In the genomic region with DNA sequence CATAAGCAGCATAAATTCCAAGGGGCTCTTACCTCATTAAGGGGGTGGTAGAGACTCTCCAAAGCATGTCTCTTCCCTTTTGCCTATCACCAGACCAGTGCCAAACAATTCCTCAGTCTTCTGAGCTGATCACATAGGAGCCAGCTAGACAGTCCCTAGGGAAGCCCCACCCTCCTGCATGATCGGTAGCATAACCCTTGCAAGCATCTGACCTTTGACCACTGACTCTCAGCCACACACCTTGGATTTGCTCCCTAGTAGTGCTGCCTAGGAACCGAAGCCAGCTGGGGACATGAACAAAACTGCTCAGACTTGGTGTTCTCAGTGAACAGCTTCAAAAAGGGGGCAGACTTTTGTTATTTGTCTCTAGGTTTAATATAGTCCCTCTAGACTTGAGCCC, we compare ENCODE assay signal across 26 mouse cellular contexts. TPM values are rescaled to one million over a fixed set of nuclear protein-coding genes. Genes with fewer than 3 reads are reported as not detected.
DNase-seq lines count a peak whose midpoint lies in the region; ATAC-seq and TF ChIP-seq lines count a peak whose summit lies in the region.
"Had no signal": no experiment of that assay in that cellular context is flagged by ENCODE, and none has a peak within 500 bp of the region (broad histone marks: within the 10 kb centered on the region; RNA-seq: fewer than 3 reads in every experiment).

No protein-coding gene starts in this region.

- ATAC-seq in kidney, embryonic 16.5 days (ENCODE audit: low FRiP score, low TSS enrichment): no peak
- peak; percentile 94 for ATAC-seq in intestine, embryonic 16.5 days
- ATAC-seq in midbrain, embryonic 11.5 days (ENCODE audit: low FRiP score): no peak
- ATAC-seq: CD4-positive, CD25-positive, alpha-beta regulatory T cell, adult 4 months; lung, postnatal 0 days; midbrain, embryonic 13.5 days had no signal

- no peaks in the 10 kb centered on the region for H3K9me3 ChIP-seq in kidney, embryonic 16.5 days (ENCODE audit: low read length)
- H3K9me3 ChIP-seq in intestine, embryonic 16.5 days (ENCODE audit: control insufficient read depth, low read length): no peaks in the 10 kb centered on the region
- H3K9me3 ChIP-seq in midbrain, embryonic 11.5 days (ENCODE audit: control insufficient read depth, low read length): no peaks in the 10 kb centered on the region
- H3K9me3 ChIP-seq: forebrain, embryonic 12.5 days; heart, embryonic 12.5 days; megakaryocyte, embryonic 14.5 days; midbrain, embryonic 13.5 days had no signal

- no peak overlapping the region for H3K27ac ChIP-seq in kidney, adult 2 months (ENCODE audit: insufficient read depth, low read depth, low read length)
- H3K27ac ChIP-seq in kidney, embryonic 16.5 days (ENCODE audit: low read length): no peak overlapping the region
- no peak overlapping the region for H3K27ac ChIP-seq in intestine, embryonic 16.5 days (ENCODE audit: low read length)
- no peak overlapping the region for H3K27ac ChIP-seq in midbrain, embryonic 11.5 days (ENCODE audit: low read depth, low read length)
- H3K27ac ChIP-seq: forebrain, embryonic 12.5 days; heart, adult 2 months; hindbrain, embryonic 14.5 days; midbrain, embryonic 13.5 days had no signal

- H3K4me1 ChIP-seq in kidney, adult 2 months (ENCODE audit: control insufficient read depth, insufficient read depth, low read length): peaks cover 15% of the 10 kb centered on the region
- 0 out of 2 replicates have a peak, but pooled peaks cover under 1% of the 10 kb centered on the region for H3K4me1 ChIP-seq in kidney, embryonic 16.5 days (ENCODE audit: insufficient read depth, low read length)
- H3K4me1 ChIP-seq in intestine, embryonic 16.5 days (ENCODE audit: control insufficient read depth, insufficient read depth, low read length): peaks cover 3% of the 10 kb centered on the region; the same call in 1 of the 2 replicates
- no peaks in the 10 kb centered on the region for H3K4me1 ChIP-seq in midbrain, embryonic 11.5 days (ENCODE audit: control insufficient read depth, insufficient read depth, low read length)
- H3K4me1 ChIP-seq: forebrain, embryonic 12.5 days; midbrain, embryonic 13.5 days had no signal

- WGBS in kidney, adult 2 months: 38% methylated on average over 2 of the region's 2 CpGs
- WGBS in kidney, embryonic 16.5 days: 58% methylated on average over 2 of the region's 2 CpGs
- WGBS in intestine, embryonic 16.5 days: 34% methylated on average over 2 of the region's 2 CpGs
- WGBS in midbrain, embryonic 11.5 days: 84% methylated on average over 2 of the region's 2 CpGs

- DNase-seq in kidney, adult 2 months: peak; percentile 88
- peak; percentile 30 for DNase-seq in kidney, postnatal 10 days
- peak; percentile 74 for DNase-seq in yolk sac, embryonic 10.5 days (ENCODE audit: low spot score)
- DNase-seq in heart, adult 11 months: no peak
- no peak for DNase-seq in midbrain, embryonic 11.5 days (ENCODE audit: low spot score, missing footprints)
- DNase-seq: adrenal gland, adult 2 months; adrenal gland, postnatal 36 days; cerebellum, adult 2 months; cerebellum, postnatal 14 days; gastrocnemius, postnatal 36 days; heart, adult 2 months; layer of hippocampus, postnatal 36 days; liver; lung, adult 18-20 months; lung, postnatal 4 days had no signal

- H3K36me3 ChIP-seq in kidney, adult 2 months (ENCODE audit: control insufficient read depth, insufficient read depth, low read length): peaks cover 8% of the 10 kb centered on the region
- peaks cover 19% of the 10 kb centered on the region for H3K36me3 ChIP-seq in kidney, embryonic 16.5 days (ENCODE audit: insufficient read depth, low read length)
- peaks cover 10% of the 10 kb centered on the region; the same call in 1 of the 2 replicates for H3K36me3 ChIP-seq in intestine, embryonic 16.5 days (ENCODE audit: control insufficient read depth, insufficient read depth, low read length)
- H3K36me3 ChIP-seq in midbrain, embryonic 11.5 days (ENCODE audit: control insufficient read depth, insufficient read depth, low read length): 0 out of 2 replicates have a peak, but pooled peaks cover 3% of the 10 kb centered on the region

- H3K9ac ChIP-seq in kidney, embryonic 16.5 days (replicated peaks; ENCODE audit: low read length): no peak overlapping the region
- no peak overlapping the region for H3K9ac ChIP-seq in intestine, embryonic 16.5 days (ENCODE audit: low read depth, low read length)
- no peak overlapping the region for H3K9ac ChIP-seq in midbrain, embryonic 11.5 days (ENCODE audit: low read length)
- H3K9ac ChIP-seq: forebrain, embryonic 12.5 days; heart, embryonic 12.5 days; hindbrain, embryonic 14.5 days; midbrain, embryonic 13.5 days had no signal

- H3K27me3 ChIP-seq in kidney, adult 2 months (replicated peaks; ENCODE audit: control insufficient read depth, insufficient read depth, low read length): no peaks in the 10 kb centered on the region
- no peaks in the 10 kb centered on the region for H3K27me3 ChIP-seq in kidney, embryonic 16.5 days (ENCODE audit: insufficient read depth, low read length)
- no peaks in the 10 kb centered on the region for H3K27me3 ChIP-seq in intestine, embryonic 16.5 days (replicated peaks; ENCODE audit: control insufficient read depth, insufficient read depth, low read length)
- H3K27me3 ChIP-seq in midbrain, embryonic 11.5 days (ENCODE audit: control insufficient read depth, insufficient read depth, low read length): no peaks in the 10 kb centered on the region
- H3K27me3 ChIP-seq: forebrain, embryonic 12.5 days; heart, embryonic 12.5 days; megakaryocyte, embryonic 14.5 days; midbrain, embryonic 13.5 days had no signal

- H3K4me2 ChIP-seq in kidney, embryonic 16.5 days (replicated peaks; ENCODE audit: low read depth, low read length): no peak overlapping the region
- H3K4me2 ChIP-seq in intestine, embryonic 16.5 days (ENCODE audit: low read depth, low read length): no peak overlapping the region
- no peak overlapping the region for H3K4me2 ChIP-seq in midbrain, embryonic 11.5 days
- H3K4me2 ChIP-seq: forebrain, embryonic 12.5 days; heart, embryonic 12.5 days; hindbrain, embryonic 14.5 days; midbrain, embryonic 13.5 days had no signal

- no peak overlapping the region for H3K4me3 ChIP-seq in kidney, adult 2 months (ENCODE audit: insufficient read depth, low read depth, low read length)
- H3K4me3 ChIP-seq in kidney, embryonic 16.5 days (ENCODE audit: low read length): no peak overlapping the region
- H3K4me3 ChIP-seq in intestine, embryonic 16.5 days (ENCODE audit: low read length): no peak overlapping the region
- H3K4me3 ChIP-seq in midbrain, embryonic 11.5 days (ENCODE audit: low read depth, low read length): no peak overlapping the region
- H3K4me3 ChIP-seq: erythroblast, embryonic 14.5 days; forebrain, embryonic 12.5 days; heart, adult 2 months; heart, embryonic 12.5 days; megakaryocyte, embryonic 14.5 days; midbrain, embryonic 13.5 days had no signal

- no peak for TF ChIP-seq POLR2A in kidney, adult 2 months (IDR thresholded peaks at IDR 0.05; ENCODE audit: low read depth, low read length)

- TF ChIP-seq CTCF in kidney, adult 2 months (conservative IDR thresholded peaks at IDR 0.05; ENCODE audit: insufficient read depth, insufficient read length, low read depth, low read length): no peak

RNA-seq across cellular contexts. Expression of a gene that starts 11.2 kb away (rescaled TPM):
- 69.2 and 70.5 TPM in 2 replicates for polyA plus RNA-seq in kidney, adult 2 months (2012; rRNA removed)
- 115 and 117 TPM in 2 replicates for polyA plus RNA-seq in kidney, embryonic 16.5 days (2015; fragmentation: Nextera tagmentation; extraction: Ambion mirVana)
- 192 and 195 TPM in 2 replicates for polyA plus RNA-seq in intestine, embryonic 16.5 days (2015; fragmentation: Nextera tagmentation; extraction: Ambion mirVana)
- 80.0 and 86.1 TPM in 2 replicates for polyA plus RNA-seq in midbrain, embryonic 11.5 days (2014; fragmentation: Nextera tagmentation; extraction: Ambion mirVana)

RNA-seq across cellular contexts. Expression of a gene that starts 42.4 kb away (rescaled TPM):
- 0.03 and 0.06 TPM in 2 replicates for polyA plus RNA-seq in kidney, adult 2 months (2012; rRNA removed)
- 0.22 TPM in 2 replicates for polyA plus RNA-seq in kidney, embryonic 16.5 days (2015; fragmentation: Nextera tagmentation; extraction: Ambion mirVana)
- 0.10 and 0.15 TPM in 2 replicates for polyA plus RNA-seq in intestine, embryonic 16.5 days (2015; fragmentation: Nextera tagmentation; extraction: Ambion mirVana)
- 0.59 and 0.87 TPM in 2 replicates for polyA plus RNA-seq in midbrain, embryonic 11.5 days (2014; fragmentation: Nextera tagmentation; extraction: Ambion mirVana)
- polyA plus RNA-seq: CD4-positive, CD25-positive, alpha-beta regulatory T cell, adult 4 months; erythroblast, embryonic 14.5 days; heart, postnatal 0 days; lung, postnatal 0 days had no signal

RNA-seq across cellular contexts. Expression of a gene that starts 52.0 kb away (rescaled TPM):
- 43.5 and 64.0 TPM in 2 replicates for polyA plus RNA-seq in kidney, adult 2 months (2012; rRNA removed)
- polyA plus RNA-seq in kidney, embryonic 16.5 days (2015; fragmentation: Nextera tagmentation; extraction: Ambion mirVana): 16.9 and 18.9 TPM in 2 replicates
- 12.8 and 13.8 TPM in 2 replicates for polyA plus RNA-seq in intestine, embryonic 16.5 days (2015; fragmentation: Nextera tagmentation; extraction: Ambion mirVana)
- 16.2 and 16.8 TPM in 2 replicates for polyA plus RNA-seq in midbrain, embryonic 11.5 days (2014; fragmentation: Nextera tagmentation; extraction: Ambion mirVana)

RNA-seq across cellular contexts. Expression of a gene that starts 52.2 kb away (rescaled TPM):
- polyA plus RNA-seq in kidney, adult 2 months (2012; rRNA removed): 24.2 and 24.3 TPM in 2 replicates
- polyA plus RNA-seq in kidney, embryonic 16.5 days (2015; fragmentation: Nextera tagmentation; extraction: Ambion mirVana): 14.7 and 28.7 TPM in 2 replicates
- polyA plus RNA-seq in intestine, embryonic 16.5 days (2015; fragmentation: Nextera tagmentation; extraction: Ambion mirVana): 8.9 and 9.7 TPM in 2 replicates
- 76.2 and 79.7 TPM in 2 replicates for polyA plus RNA-seq in midbrain, embryonic 11.5 days (2014; fragmentation: Nextera tagmentation; extraction: Ambion mirVana)

Comparison
In these comparisons a context has a peak if more than half of its experiments do, and no peak if none do; other contexts are left out.
1. DNase-seq: peak in kidney, adult 2 months (single experiment), kidney, postnatal 10 days (single experiment) and yolk sac, embryonic 10.5 days (single experiment); none in heart, adult 11 months (single experiment) and midbrain, embryonic 11.5 days (single experiment).